Mouse (Mus musculus) adrenal gland (tissue): ENCODE data around the gene Tas2r119.
"Not testable (repeated sequence)": the region's sequence is repeated elsewhere in the genome, so short reads cannot be mapped to it uniquely, and the experiment has no call there.

Experiments
- intact Hi-C: fragments of 180-260 bp; cut with DNase I; formaldehyde crosslinking; loops from one replicate; pipeline ENCODE4 v1.15.1; 2025
- long read RNA-seq, 2 experiments: library from polyadenylated mRNA; unstranded; transcript quantifications; one replicate each; pipeline ENCODE4 v2.0.0; 2020; ENCODE audit warnings: borderline replicate concordance in 1 of 2; ENCODE audit not compliant: insufficient replicate concordance in 1 of 2

Tas2r119 gene
- long read RNA-seq, experiment 1: 0 reads
- long read RNA-seq, experiment 2: 0 reads

GRCm38 (mm10) chr15:32176989-32177388 lies at the start of gene Tas2r119:
Gene Tas2r119, plus strand, starts transcription at chr15:32177289.
- intact Hi-C loops: no loop called here

- intact Hi-C loops: no loop called here
Measured at GRCm38 (mm10) chr15:32132315-32132714, 44.8 kb upstream of the Tas2r119 start.

- intact Hi-C loops: no loop called here
Measured at GRCm38 (mm10) chr15:32141657-32142056, 35.4 kb upstream of the Tas2r119 start.

DNA sequence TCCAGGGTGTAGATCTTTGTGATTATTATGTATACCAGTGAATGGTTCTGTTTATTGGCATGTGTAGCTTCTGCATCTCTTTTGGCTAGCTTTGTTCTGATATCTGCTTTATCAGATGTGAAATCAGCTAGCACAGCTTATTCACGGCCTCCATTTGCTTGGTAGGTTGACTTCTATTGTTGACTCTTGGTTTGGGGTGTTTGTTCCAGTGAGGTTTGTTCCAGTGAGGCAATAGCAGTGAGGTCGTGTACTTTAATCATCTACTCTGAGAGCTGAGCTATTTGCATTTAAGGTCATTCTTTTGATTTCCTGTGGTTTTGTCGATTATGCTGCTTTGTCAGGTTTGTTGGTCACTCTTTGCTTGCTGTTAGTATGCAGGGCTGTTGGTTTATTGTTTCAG lies 32.8 kb upstream of the Tas2r119 start:
- intact Hi-C loops: no loop called here

DNA sequence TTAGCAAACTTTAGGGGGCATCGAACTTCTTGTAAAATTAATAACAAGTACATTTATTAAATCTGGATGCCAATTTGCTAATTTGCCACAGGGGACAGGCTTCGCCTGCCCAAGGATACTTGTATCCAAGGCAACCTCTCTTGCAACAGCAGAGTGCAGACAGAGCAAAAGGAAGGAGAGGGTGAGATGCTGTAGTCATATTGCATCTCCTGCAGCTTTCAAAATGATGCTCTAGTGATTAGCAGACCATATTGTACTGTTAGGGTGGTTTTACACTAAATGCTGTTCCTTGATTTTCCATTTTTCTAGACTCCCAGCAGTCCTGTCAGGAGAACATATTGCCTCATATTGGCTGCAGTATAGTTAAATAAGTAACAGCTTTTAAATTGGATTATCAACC lies 23.7 kb upstream of the Tas2r119 start:
- intact Hi-C loops: no loop called here

GRCm38 (mm10) chr15:32153857-32154449 lies 23.1 kb upstream of the Tas2r119 start:
- intact Hi-C loops: no loop called here

GRCm38 (mm10) chr15:32156126-32156525 lies 21.0 kb upstream of the Tas2r119 start:
- intact Hi-C loops: no loop called here

GRCm38 (mm10) chr15:32160281-32160680 lies 16.8 kb upstream of the Tas2r119 start:
- intact Hi-C loops: no loop called here

DNA sequence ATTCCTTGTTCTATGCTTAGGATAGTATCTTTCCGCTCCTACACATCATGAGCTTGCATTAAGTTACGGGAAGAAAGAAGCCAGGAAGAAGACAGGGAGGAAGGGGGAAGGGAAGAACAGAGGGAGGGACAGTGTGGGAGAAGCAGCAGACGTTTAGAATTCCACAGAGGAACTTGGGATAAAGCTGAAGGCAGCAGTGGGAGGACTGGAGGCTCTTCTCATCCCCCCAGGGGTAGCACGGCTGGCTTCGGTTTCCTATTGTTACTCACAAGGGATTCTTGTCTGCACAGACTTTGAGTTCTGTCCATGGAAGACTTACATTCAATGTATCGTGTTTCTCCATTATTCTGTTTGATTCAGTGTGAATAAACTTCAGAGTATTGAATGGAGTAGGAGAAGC lies 5.3 kb upstream of the Tas2r119 start:
- intact Hi-C loops: no loop called here

- intact Hi-C loops: no loop called here
Measured at GRCm38 (mm10) chr15:32172175-32172987, 4.7 kb upstream of the Tas2r119 start.

DNA sequence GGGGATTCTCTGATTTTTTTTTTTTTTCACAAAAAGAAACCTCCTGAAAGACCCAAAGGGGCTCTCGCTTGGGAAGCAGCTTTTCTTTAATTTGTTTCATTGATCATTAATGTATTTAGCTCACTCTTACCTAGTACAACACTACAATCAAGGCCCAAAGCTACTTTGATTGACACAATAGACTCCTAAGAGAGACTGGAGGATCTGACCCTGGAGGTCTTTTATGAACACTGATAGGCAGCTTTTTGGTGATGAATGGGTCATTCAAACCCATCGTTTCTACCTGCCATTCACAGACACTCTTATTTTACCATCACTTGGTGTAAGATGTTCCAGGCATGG lies 4.1 kb upstream of the Tas2r119 start:
- intact Hi-C loops: no loop called here

DNA sequence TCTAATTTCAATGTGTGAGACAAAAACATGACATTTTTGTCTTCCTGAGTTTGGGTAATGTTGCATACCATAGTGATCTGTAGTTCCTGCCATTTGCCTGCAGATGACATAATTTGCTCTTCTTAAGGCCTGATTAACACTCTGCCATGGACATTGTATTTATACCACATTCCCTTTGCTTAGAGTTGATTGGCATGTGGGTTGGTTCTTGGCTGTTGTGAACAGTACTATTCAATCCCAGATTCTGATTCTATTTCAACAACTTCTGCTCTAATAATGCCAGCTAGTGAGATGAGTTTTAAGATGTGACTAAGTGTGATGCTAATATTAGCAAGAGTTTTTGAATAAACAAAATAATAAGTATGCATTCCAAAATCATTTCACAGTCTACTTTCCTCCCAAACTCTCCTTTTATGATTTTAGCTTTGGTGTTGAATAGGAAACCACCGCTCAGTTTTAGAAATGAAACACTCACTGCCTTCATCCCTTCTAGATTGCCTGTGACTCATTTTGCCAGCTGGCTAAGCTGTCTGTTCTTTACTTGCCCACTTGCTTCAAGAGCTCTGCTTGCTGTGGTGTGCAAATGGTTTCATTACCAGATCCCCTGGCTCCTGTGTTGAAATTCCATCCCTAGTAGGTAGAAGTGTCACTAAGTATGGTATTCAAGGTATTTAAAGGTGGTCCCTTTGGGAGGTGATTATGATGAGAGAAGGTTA lies 3.1 kb downstream of the Tas2r119 start:
- intact Hi-C loops: no loop called here

GRCm38 (mm10) chr15:32182026-32182425 lies 4.9 kb downstream of the Tas2r119 start:
- intact Hi-C loops: no loop called here

DNA sequence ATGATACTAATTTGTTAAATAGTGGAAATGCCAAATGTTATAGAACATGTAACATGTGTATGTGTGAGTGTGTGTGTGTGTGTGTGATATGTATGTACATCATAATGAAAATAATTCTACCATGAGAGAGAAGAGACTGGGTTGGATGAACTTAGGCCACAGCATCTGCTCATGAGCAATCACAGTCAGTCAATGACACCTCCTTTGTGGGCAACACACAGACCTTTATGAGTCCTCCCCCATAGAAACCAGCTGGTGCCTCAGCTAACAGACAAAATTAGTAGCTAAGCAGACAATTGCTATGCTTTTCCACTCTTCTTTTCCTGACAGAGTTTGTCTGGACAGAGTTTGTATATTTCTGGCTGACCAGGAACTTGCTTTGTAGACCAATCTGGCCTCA lies 7.9 kb downstream of the Tas2r119 start:
- intact Hi-C loops: no loop called here

- intact Hi-C loops: no loop called here
Measured at GRCm38 (mm10) chr15:32189879-32190278, 12.8 kb downstream of the Tas2r119 start.

GRCm38 (mm10) chr15:32190436-32190835 lies 13.3 kb downstream of the Tas2r119 start:
- intact Hi-C loops: no loop called here

DNA sequence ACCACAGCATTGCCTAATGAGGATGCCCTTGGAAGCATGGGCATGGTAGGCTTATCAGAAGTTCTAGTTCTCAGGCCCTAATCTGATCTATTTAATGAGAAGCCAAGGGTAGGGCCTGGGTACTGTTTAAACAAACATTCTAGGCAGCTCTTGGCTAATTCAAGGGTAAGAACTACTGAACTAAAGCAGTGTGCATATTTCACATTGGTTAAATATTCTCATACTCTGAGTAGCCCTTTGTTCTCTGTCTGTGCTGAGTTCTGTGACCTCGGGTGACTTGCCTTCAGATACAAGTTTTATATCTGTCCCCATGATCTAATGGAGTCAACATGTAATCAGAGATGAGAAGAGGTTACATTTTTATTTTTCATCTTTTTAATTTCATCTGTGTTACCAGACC lies 15.9 kb downstream of the Tas2r119 start:
- intact Hi-C loops: no loop called here

- intact Hi-C loops: no loop called here
Measured at GRCm38 (mm10) chr15:32198076-32198475, 21.0 kb downstream of the Tas2r119 start.

- intact Hi-C loops: no loop called here
Measured at GRCm38 (mm10) chr15:32198561-32198960, 21.5 kb downstream of the Tas2r119 start.

GRCm38 (mm10) chr15:32203242-32203641 lies 26.2 kb downstream of the Tas2r119 start:
- intact Hi-C loops: no loop called here

GRCm38 (mm10) chr15:32204908-32205307 lies 27.8 kb downstream of the Tas2r119 start:
- intact Hi-C loops: no loop called here

GRCm38 (mm10) chr15:32214687-32215086 lies 37.6 kb downstream of the Tas2r119 start:
- intact Hi-C loops: not testable (repeated sequence)
